Mouse (Mus musculus) lung, adult 2 months (tissue): ENCODE data around the gene Arid3c.

ENCODE experiments used
- CTCF ChIP-seq: fragments of 200-500 bp; IDR thresholded peaks from 2 replicates; pipeline ENCODE4 v1.5.1; 2011; ENCODE audit warnings: mild to moderate bottlenecking, low read length, control low read depth; ENCODE audit not compliant: insufficient read depth
- POLR2A ChIP-seq: fragments of 200-500 bp; IDR thresholded peaks from 2 replicates; pipeline ENCODE4 v1.6.1; 2011; ENCODE audit warnings: low read depth, mild to moderate bottlenecking, control low read depth, low read length, borderline replicate concordance; ENCODE audit errors: extremely low read depth

DNA sequence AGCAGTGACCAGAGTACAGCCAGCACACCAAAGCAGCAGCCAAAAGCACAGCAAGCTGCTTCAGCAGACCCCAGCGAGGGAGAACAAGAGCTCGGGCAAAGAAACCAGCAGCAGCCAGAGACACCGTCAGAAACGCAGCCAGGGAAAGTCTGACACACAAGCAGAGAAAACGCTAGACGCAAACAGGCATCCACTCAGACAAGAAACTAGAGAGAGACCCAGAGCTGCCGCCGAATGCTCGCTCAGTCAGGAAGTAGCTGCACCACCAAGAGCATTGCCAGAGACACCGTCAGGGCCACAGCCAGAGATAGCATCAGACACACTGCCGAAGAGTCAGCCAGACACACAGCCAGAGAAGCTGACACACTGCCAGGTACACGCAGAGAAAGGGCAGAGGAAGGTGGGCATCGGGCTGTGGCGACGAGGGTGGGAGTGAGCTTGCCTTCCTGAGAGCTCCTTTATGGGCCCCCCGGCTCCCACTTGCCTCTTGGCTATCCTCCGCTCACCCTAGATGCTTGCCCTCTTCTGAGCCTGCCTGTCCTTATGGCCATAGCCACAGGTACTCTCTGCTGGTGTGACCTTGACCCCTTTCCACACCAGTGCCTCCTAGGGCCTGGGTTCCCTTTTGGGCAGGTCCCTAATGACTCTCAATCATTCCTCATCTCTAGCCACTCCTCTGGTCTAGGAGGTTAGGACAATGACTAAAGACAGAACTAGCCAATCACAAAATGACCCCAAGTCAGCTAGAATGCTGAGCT, 54.5 kb downstream of the Arid3c start:
- TF ChIP-seq POLR2A (no peak), CTCF (no peak)
